Mouse (Mus musculus): ENCODE measurements at regions not wholly inside any gene's neighbourhood (a gene's known extent, or its start where the extent isn't known, plus 50 kb on each side); places are given as distances from the start of the nearest gene placed in this dataset.
A peak's percentile ranks its signal among the peaks of the same experiment; 100 is the strongest.

DNA sequence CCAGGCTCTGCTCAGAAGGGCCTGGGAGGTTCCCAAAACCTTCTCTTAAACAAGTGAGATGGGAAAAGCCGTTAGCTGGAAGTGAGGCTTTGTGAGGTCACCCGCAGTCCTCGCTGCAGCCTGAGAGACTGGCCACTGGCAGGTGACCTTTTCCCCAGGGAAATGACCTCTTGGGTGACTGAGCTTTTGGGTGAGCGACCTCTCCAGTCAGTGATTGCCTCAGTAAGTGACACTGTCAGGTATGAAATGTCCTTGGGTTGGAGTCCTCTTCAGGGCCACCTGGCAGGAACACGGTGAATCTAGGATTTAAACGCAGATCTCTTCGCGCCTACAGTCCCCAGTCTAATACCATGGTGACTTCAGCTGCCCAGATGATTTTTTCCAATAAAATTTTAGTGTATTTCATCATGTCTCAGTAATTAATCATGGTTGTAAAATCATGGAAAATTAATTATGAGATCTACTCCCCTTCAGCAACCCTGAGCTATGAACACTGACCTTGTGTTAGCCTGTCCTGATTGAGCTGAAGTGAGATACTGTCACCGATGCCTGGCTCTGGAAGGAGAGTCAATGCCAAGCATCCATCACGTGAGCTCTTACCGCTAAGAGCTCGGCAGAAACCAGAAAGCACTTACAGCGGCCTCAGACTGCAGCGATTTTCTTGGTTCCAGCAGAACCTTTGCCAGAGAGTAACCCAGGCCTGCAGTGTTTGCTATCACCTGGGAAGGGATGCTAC lies 87.5 kb upstream of the Sulf2 start:
- DNase-seq (ENCODE audit: low read depth, low spot score) = no peak

DNA sequence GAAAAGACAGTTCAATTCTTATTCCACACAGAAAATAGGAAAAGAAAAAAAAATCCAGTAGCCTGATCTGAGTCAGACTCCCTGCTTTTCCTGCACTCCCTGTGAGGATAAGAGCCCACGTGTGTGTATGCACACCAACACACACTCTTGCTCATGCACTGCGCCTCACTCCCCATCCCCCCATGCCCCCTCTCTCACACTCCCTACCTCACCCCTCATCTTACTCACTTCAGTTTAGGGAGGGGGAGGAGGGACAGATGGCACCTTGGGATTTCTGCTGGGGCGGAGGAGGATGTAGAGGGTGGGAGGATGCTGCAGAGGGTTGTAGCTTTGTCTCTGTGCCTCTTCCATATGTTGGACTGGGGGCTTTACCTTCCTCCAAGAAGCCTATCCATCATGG lies 85.8 kb upstream of the Sulf2 start:
- DNase-seq (ENCODE audit: low read depth, low spot score) = no peak

DNA sequence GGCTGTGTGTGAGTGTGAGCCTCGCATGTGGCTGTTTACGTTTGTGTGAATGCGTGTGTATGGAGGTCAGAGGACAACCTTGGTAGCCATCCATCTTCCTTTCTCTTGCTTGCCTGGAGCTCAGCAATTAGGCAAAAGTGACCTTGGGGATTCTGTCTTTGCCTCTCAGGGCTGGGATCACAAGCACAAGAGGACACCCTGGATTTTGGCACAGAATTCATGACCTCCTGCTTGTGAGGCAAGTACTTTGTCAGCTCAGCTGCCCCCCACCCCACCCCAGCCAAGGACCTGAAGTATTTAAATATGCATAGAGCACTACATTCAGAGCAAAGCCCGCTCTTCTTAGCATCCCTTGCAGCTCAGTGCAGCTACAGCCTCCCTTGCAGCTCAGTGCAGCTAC lies 84.6 kb upstream of the Sulf2 start:
- DNase-seq (ENCODE audit: low read depth, low spot score) = no peak

DNA sequence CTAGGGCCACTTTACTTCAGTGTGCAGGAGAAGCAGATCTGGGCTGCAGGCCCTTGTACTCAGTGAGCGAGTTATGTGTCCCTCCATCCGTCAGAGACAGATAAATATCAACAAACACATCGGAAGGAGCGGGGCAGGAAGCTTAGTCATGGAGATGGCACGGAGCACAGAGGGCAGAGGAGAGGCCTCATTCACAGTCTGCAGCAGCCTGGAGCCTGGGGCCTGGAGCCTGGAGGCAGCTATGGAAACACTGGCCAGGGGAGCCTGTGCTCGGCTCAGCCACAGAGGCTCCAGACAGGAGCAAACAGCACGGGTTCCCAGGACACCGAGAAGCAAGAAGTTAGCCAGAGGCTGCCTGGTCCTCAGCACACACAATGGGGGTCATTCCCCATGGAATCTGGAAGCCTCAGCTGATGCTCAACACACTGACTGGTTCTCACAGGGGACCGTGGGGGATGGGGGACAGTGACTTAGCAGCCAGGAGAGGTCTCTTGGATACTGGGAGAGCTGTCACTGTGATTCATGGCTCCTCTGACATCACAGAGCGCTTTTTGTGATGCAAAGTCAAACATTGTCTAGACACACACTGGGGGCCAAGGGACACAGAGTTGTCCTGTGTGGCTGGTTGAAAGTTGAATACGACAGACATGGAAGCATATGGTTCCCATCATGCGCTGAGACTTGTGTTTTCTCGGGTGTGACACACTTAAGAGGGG lies 82.2 kb upstream of the Sulf2 start:
- no peak for DNase-seq (ENCODE audit: low read depth, low spot score)

DNA sequence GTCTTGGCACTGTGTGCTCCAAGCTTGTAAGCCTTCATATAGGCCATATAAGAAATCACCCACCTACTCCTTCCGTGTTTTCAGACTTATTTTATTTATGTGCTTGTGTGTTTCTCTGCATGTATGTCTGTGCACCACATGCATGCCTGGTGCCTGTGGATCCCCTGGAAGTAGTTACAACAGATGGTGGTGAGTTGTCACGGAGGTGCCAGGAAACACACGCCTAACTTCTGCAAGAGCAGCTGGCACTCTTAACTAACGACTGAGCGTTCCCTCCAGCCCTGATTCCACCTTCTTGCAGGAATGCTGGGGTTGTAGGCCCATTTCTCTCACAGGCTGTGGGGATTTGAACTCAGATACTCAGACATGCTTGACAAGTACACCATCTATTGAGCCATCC lies 80.6 kb upstream of the Sulf2 start:
- no peak for DNase-seq (ENCODE audit: low read depth, low spot score)

DNA sequence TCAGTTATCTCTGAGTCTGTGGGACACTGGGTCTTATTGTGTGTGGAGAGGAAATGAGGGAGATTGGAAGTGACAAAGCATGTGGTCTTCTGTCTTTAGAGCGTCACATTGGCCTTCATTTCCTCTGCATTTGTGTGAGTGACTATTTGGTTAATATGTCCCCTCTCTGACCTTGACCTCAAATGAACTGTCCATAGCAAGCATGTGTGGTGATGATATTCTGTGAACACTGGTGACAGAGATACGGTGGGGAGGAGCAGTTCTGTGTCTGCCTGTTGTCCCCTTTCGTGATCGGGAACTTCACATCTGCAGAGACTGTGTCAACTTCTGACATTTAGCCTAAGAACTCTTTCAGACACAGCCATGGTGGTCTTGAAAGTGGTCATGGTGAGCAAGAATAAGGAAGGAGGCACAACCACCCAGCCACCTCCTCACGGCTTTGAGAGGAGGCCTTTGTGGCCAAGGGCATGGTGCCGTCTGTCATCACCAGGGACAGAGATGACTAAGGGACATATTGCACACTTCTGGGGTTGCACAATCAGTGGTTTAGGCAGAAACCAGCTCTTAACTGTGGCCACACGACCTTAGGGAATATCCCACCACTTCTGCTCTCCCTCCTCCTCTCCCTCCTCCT lies 79.2 kb upstream of the Sulf2 start:
- no peak for DNase-seq (ENCODE audit: low read depth, low spot score)

DNA sequence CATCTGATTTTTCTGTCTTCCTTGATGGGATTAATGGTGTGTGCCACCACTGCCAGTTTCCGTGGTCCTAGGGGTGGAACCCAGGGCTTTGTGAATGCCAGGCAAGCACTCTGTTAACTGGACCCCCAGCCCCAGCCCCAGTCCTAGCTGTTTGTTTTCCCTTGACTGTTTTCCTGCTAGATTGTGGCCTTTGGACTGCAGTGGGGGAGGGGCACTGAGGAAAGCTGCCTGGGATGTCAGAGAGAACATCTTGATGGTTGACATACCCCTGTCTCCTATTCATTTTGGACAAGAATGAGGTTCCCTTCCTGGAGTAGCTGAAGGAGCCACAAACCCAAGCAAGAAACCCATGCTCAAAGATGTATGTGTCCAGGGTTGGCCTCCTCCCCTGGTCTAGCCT lies 77.8 kb upstream of the Sulf2 start:
- DNase-seq (ENCODE audit: low read depth, low spot score) = no peak

DNA sequence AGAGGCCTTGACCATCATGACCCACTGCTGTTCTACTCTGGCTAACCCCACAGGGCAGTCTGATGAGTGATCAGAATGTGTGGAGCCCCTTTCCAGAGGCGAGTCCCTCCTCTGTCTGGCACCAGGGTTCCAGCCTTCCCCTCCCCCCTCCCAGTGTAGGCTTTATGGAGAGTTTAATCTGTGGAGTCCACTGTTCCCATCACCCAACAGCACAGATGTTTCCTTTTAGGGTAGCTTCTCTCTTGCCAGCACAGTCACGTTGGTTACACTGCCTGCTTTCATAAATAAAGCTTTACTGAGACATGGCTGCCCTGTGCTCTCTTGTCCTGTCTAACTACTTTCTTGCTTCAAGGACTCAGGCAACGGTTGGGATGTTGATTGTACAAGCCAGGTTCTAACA lies 76.9 kb upstream of the Sulf2 start:
- DNase-seq (ENCODE audit: low read depth, low spot score) = no peak

DNA sequence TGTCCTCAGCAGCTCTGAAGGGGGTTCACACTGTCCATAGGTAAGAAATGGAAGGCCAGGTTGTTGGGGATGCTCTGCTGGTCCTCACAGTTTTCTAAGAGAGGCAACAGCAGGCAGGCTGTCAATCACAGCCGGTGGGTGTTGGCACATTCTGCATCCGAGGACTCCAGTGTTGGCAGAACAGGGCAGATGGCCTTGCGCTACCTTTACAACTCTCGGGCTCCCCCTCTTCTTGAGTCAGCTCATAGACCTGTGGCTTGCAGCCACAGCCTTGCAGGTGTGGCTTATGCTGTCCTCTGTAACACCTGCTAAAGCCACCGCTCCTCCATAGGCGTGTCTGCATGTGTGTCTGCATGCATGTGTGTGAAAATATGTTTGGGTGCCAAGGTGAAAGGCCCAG lies 75.2 kb upstream of the Sulf2 start:
- DNase-seq (ENCODE audit: low read depth, low spot score) = no peak

DNA sequence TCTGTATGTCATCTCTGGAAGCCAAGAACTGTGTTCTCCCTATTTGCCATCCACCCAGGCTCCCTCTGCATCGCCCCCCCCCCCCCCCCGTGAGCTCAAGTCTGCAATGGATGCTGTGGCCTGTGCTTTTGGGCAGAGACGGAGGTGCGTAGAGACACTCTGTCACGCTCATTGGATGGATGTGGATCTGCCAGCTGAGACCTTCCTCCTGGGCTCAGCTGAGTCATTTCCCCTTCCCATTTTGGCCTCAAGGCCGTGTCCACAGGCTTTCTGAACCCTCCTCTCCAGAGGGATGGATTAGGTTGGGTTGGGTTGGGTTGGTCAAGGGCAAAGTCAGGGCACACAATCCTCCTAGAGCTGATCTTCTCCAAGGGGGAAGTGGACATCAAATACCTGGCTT lies 72.9 kb upstream of the Sulf2 start:
- no peak for DNase-seq (ENCODE audit: low read depth, low spot score)

DNA sequence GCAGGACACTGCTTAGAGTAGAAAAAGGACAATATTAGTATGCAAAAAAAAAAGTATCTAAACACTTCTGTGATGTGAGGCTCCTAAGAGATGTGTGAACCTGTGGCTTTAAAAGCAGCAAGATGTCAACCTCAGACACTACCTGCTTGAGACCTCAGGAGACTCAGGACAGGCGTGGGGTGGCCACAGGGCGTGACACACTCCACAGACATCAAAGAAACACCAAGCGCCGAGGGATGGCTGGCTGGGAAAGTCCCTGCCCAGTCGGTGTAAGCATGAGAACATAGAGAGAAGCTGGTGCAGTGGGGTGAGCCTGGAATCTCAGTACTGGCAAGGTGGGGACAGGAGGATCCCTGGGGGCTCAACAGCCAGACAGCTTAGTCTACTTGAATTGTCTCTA lies 72.0 kb upstream of the Sulf2 start:
- no peak for DNase-seq (ENCODE audit: low read depth, low spot score)

DNA sequence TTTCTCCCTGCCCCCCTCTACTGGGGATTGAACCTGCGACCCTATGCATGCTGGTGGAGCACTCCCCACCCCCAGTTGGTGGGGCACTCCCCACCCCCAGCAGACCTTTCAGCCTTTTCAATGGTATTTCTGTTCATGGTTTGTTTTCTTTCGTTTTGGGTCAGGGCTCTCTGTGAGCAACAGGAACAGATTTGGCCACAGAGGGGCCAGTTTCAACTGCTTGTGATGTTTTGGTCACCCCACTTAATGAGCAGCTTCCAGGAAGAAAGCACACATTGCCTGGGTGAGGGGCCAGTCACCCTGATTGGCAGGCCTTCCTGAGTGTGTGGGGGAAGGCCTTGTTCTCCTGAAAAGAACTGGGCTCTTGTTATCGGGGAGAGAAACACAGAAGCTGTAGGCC lies 71.5 kb upstream of the Sulf2 start:
- DNase-seq (ENCODE audit: low read depth, low spot score) = no peak

DNA sequence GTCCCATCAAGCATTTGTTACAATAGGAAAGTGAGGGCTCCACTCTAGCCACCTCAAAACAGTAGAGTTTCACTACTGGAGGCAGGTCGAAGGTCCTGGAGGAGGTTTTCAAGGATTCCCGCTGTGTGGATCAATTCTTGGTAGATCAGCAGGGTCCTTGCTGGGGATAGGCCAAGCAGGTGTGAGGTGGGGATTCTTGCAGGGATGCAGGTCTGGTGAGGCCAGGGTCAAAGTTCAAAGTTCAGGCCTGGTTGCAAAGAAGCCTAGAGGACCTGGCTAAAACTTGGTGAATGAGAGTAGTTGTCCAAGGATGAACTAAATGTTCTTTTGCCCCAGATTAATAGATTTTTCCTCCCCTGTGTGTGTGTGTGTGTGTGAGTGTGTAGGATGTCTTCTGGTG lies 70.9 kb upstream of the Sulf2 start:
- no peak for DNase-seq (ENCODE audit: low read depth, low spot score)

DNA sequence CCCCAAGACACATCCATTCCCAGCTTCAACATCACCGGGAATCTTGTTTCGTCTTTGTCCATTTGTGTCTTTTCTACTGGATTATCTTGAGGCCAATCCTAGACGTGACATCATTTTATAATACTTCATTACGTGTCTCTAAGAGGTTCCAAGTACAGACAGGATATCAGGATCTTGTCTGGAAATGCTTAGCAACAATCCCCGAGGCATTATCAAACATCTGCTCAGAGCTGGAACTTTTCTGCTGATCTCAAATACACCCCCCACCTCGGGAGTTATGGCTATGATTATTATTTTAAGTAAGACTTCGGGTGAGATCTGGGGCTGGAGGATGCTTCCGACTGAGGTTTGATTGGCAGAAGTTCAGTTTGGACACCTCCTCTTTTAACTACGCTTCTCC lies 69.9 kb upstream of the Sulf2 start:
- peak; percentile 53 for DNase-seq (ENCODE audit: low read depth, low spot score)

DNA sequence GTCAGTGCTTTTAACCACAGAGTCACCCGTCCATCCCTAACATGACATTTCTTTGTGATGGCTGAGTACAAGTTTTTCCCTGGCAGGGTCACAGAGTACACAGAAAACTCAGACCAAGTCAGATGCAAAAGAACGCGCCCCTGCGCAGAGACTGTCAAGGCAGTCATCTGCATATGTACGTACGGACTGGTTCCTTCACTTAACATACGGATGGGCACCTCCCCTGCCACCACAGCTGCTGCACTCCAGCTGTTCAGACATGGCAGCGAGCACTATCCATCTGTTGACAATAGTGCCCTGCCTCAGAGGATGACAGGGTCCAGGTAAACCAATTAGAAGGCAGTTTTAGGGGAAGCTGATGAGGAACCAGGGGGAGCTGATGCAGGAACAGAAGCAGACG lies 63.3 kb upstream of the Sulf2 start:
- DNase-seq (ENCODE audit: low read depth, low spot score) = no peak

DNA sequence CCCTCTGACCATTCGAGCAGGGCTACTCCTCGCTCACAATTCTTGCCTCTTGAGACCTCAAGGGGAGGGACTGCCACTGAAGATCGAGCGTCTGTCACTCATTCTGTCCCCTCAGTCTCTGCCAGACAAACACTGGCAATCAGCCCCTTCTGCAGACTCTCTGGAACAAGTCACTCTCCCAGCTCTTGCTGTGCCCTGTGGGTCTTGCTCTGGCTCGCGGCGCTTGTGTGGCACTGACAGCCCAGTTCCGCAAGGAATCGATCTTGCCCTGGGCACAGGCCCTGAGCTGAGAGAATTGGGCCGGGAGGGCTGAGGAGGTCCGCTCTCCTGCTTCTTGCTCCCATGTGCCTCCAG lies 61.0 kb upstream of the Sulf2 start:
- DNase-seq (ENCODE audit: low read depth, low spot score) = no peak

DNA sequence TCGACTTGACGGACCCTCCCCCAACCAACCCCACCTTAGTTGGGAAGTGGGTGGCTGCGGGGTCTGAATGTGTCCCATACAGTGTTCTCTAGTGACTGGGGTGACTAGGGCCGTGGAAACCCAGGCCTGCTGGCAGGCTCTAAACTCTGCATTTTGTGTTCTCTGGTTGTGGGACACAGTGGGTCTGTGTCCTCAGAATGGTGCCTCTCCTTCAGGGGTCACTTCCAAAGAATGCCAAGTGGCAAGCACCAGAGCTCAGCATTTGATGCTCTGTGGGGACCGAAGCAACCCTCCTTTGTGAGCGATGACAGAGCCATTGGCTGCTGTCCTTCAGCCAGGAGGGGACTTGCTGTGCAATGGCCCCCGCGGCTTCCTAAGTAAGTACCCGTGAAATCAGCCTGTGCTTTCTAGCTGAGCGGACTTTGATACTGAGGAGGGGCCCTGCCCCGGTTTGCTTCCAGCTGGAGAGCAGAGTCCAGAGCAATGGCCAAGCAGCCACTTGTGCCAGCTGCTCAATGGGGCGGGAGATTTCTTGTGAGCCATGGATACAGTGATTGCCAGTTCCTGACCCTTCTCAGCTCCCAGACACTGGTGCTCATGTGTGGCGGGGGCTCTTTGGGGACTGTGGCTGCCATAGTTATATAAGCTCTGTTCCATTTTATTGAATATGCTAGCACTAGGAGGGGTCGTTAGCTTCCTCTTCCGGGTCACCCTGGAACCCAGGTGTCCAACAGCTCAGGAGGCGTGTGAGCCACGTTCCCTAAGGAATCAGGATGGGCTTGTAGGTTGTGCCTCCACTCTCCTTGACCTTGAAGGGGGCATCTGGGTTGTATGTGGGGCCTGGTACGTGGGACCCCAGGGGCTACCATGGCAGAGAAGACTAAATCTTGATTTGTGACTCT lies 60.4 kb upstream of the Sulf2 start:
- DNase-seq (ENCODE audit: low read depth, low spot score) = no peak

DNA sequence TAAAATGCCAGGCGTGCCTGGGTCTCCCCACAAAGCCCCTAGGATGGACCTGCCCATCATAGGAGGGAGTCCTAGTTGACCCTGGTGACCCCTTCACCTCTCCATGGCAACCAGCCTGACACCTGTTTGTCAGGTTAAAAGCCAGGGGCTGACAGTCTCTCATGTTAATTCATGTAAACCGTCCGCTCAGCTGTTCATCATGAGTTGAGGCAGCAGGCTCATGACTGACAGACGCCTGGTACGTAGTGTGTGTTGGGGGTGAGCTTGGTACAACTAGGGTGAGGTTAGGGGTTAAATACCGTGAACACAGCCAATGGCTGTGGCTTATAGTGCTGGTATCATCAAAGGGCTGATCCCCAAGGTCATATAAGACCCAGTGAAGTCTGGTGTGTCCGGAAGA lies 59.7 kb upstream of the Sulf2 start:
- no peak for DNase-seq (ENCODE audit: low read depth, low spot score)

DNA sequence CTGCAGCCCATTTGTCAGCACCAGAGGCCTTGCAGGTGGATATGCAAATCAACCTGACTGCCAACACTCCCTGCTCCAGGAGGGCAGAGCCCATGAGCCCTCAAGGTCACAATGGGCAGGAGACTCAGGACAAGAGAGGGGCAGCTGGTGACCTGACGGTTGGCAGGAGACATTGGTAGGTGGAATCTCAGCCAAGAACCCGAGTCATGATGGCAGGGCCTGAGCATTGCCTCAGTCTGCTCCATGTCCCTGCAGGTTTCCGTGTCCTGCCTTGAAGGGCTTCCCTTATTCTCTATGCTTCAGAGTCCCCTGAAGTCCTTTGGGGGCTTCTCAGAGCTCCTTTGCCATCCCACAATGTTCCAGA lies 51.7 kb upstream of the Sulf2 start:
- no peak for DNase-seq (ENCODE audit: low read depth, low spot score)

DNA sequence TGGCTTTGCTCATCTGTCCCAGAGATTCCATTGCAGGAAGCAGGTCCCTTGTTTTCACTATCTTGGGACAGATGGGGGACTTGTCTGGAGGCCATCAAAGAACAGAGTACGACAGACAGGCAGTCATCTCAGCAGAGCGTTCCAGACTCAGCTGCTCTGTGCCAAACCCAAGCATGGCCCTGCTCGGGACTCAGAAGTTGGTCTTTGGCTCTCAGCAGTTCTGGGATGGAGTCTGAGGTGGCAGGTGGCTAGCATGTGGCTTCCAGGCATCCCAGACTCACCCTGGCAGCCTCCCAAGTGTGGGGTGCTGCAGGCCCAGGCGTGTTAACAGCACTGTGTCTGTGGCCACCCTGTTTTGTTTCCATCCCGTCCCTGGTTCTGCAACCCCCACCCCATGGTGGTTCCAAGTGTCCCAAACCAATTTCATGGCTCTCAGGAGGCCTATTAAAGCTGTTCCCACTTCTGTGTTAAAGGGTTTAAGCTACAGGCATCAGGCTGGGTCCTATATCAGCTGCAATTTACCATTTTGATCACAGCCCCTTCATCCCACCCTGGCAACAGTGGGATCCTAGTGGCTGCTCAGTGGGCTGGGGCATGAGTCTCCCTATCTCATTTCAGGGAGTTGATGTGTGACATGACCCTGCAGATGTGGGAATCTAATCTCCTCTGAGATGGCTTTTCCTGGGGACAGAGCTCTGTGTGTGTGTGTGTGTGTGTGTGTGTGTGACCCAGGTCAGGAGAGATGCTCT lies 51.1 kb upstream of the Sulf2 start:
- DNase-seq (ENCODE audit: low read depth, low spot score) = no peak
